Mouse (Mus musculus): Measurements from ENCODE around the gene Sept8.

Sept8 gene

GRCm38 (mm10) chr11:53496946-53497345, 22.1 kb upstream of the Sept8 start:
- DNase-seq = no peak

- no peak for DNase-seq
Measured at GRCm38 (mm10) chr11:53500569-53500968, 18.5 kb upstream of the Sept8 start.

DNA sequence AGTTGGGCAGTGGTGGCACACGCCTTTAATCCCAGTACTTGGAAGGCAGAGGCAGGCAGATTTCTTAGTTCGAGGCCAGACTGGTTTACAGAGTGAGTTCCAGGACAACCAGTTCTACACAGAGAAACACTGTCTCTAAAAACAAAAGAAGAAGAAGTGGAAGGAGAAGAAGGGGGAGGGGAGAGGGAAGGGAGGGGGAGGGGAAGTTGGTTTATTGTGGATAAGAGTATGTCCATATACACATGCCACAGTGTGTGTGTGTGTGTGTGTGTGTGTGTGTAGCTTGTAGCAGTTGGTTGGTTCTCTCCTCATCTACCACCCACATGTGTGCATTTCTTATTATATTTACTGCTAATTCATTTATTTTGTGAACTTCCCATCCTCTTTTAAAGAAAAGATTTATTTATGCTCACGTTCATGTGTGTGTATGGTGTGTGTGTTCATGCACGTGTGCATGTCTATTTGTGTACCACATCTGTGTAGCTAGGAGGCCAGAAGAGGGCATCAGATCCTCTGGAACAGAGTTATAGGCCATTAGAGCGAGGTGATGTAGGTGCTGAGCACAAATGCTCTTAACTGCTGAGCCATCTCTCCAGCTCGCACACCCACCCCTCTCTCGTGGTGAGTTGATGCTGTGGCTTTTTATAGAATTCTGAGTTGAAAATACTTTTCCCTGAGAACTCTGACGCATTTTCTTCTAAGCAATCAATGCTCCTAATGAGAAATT, 16.9 kb upstream of the Sept8 start:
- no peak for DNase-seq

DNA sequence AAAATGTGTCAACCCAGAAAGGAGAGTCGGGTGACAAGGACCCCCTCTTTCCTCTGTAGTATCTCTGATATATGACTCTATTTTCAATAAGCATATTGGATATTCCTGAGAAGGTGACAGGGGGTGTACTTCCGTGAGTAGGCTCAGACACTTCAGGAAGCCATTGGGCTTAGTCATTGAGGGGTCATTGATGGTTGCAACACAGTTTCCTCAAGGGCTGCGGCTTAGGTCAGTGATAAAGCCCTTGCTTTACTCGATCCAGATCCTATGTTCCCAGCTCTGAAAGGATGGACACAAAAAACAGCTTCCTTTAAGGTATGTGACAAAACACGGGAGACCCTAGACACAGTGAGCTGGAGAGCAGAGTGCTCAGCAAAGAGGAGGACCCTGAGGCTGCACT, 15.3 kb upstream of the Sept8 start:
- no peak for DNase-seq

GRCm38 (mm10) chr11:53504376-53504775, 14.7 kb upstream of the Sept8 start:
- DNase-seq = peak; percentile 63

- DNase-seq = peak; percentile 98
Measured at GRCm38 (mm10) chr11:53505026-53505663, 13.9 kb upstream of the Sept8 start.

DNA sequence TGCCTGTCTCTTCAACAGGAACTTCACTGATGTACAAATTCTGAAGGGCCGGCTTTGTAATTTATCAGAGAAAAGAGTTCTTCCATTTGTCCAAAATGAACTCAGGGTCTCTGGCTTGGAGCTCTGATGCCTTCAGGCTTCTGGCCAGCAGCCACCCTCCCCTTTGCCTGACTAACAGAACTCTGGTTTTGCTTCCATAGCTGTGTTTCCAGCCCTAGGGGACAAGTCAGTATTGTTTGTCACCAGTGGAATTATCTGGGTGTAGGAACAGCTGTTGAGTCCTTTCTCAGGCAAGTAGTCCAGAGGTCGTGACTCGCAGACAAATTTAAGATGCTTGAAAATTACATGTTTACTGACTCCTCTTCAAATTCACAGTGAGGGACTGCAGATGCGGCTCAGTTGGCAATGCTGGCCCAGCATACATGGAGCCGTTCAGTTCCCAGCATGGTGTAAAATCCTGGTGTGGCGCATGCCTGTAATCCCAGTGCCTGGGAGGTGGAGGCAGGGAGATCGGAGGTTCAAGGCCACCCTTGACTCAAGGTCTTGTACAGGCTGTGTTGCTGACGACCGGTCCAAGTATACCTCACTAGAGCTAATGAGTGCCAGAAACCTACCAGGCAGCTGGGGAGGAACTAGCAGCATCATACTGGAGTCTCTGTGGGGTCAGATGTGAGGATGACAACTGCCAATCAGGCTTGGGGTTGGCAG, 11.8 kb upstream of the Sept8 start:
- DNase-seq = peak; percentile 56

DNA sequence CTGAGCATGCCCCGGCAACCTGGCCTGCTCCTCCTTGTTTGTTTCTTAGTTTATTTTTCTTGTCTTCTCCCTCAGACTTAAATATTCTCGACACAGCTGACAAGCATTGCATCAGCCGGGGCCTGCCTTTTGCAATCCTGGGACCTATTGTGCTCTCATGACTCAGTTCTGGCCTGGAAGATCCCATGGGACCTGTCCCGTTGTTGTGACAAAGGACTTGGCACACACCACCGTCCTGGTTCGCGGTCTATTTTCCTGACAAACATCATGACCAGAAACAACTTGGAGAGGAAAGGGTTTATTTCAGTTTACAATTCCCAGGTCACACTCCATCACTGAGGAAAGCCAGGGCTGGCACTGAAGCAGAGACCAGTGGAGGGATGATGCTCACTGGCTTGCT, 10.9 kb upstream of the Sept8 start:
- peak; percentile 64 for DNase-seq

DNA sequence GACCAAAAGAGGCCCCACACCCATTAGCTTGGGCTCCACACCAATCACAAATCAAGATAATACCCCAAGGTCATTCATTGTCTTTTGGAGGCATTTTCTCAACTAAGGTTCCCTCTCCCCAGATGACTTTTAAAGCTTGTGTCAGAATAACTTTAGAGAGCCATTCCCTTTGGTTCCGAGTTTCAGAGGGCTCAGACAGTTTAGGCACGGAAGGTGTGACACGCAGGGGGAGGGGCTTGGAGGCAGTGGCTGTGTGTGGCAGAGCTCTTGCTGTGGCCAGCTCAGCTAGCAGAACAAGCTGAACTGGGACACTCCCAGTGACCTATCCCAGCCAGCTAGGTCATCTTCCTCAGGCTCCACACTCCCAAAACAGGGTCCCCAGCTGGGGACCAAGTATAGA, 10.5 kb upstream of the Sept8 start:
- DNase-seq = no peak

DNA sequence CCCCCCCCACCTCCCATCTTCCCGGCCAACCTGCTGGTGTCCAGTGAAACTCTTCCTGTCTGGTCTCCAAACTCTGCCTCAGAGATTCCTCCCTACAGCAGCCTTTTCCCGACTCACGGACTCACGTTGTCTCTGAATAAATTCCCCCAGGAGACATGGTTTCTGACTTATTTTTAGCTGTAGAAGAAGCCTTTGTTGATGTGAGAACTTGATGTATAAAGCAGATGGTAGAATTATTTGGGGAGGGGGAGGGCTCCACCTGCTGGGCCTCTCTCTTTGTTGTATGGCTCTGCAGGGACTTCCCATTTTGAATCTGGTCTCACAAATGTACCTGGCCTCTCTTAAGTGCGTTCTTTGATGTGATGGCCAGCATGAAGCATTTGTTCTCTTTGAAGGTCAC, 8.7 kb upstream of the Sept8 start:
- no peak for DNase-seq

- no peak for DNase-seq
Measured at GRCm38 (mm10) chr11:53516775-53517627, 2.1 kb upstream of the Sept8 start.

DNA sequence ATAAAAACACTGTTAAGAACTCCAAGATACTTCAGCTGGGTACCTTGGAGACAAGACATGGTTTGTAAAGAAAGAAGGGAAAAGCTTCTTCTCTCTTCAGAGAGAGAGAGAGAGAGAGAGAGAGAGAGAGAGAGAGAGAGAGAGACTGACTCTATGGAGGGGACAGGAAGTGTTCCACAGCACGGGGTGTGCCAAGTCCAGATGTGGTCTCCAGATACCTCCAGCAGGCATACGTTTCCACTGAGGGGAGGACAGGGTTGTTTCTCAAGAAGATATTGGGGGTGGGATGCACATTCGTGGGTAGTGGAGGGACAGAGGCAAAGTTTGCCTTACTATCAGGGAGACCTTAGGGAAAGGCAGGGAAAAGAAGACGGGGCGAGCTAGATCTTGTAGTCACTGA, 298 bp upstream of the Sept8 start:
- DNase-seq = no peak

GRCm38 (mm10) chr11:53520122-53520978, 1.3 kb downstream of the Sept8 start:
- DNase-seq = peak; percentile 89

DNA sequence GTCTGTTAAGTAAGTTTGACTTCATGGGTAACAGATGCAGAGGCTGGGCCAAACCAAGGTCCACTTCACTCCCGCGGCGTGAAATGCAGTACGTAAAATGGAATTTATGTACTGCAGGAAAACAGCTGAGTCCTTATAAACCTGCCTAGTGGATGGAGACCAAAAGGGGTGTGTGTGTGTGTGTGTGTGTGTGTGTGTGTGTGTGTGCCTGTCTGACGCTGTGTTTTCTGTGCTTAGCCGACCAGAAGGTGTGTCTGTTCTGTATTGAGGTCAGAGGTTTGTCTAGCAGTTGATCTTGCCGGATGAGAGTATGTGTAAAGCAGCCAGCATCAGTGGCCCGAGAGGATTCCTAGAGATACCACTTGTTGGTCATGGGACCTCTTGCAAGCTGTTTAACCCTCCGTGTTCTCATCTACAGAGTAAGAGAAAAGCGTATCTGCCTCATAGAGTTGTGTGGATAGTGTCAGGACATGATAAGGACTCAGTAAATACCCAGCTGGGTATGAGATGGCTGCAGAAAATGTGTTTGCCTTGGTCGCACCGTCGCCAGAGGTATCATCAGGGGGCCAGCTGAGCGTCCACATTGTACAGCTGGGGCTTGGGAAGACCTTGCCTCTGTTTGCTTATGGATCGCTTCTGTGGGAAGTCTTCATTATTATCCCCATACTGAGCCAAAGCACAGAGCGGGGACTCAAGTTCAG, 2.2 kb downstream of the Sept8 start:
- DNase-seq = peak; percentile 70

GRCm38 (mm10) chr11:53521821-53522131, 2.7 kb downstream of the Sept8 start:
- no peak for DNase-seq

DNA sequence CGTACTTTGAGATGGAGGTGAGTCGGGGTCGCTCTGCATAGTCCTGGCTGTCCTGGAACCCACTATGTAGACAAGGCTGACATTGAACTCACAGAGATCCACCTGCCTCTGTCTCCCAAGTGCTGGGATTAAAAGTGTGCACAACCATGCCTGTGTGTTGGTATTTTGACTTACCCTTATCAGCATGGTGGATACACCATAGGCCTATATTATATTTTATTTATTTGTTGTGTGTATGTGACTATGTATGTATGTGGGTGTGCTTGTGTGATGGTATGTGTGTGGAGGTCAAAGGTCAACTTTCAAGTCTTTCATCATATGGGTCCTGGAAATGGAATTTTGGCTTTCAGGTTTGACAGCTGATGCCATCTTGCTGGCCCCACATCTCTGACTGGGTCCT, 3.3 kb downstream of the Sept8 start:
- DNase-seq = no peak

DNA sequence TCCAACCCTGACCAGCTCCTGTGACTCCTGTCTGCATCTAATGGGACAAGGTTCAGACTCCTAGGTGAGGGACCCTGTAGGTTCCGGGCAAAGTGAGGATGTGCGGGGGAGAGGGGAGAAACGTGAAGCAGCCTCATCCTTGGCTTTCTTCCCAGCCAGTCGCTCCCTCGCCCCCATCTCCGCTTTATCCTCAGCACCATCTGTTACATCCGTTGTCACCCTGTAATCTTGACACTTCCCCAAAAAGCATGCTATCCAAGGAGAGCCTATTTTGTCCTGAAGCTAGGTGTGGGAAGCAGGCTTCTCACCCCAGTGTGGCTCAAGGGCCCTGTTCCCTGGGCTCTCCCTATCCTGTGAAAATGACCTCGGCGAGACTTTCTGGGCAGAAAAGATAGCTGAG, 3.9 kb downstream of the Sept8 start:
- peak; percentile 91 for DNase-seq

- DNase-seq = peak; percentile 70
Measured at GRCm38 (mm10) chr11:53523545-53524405, 4.7 kb downstream of the Sept8 start.

GRCm38 (mm10) chr11:53524905-53525304, 5.8 kb downstream of the Sept8 start:
- DNase-seq = peak; percentile 63

GRCm38 (mm10) chr11:53525461-53525860, 6.4 kb downstream of the Sept8 start:
- DNase-seq = peak; percentile 59
